Mouse (Mus musculus) MEL (cell line): Measurements from ENCODE around the gene Dhx30. TPM values are rescaled to one million over a fixed set of nuclear protein-coding genes. Genes with fewer than 3 reads are reported as not detected.

Experiments used
- DNase-seq: peaks from one replicate; pipeline ENCODE4 v3.0.0; 2011; ENCODE audit warnings: low read depth, low spot score
- H3K27ac ChIP-seq: 2 replicates; pipeline ENCODE4 v1.5.1; 2012; ENCODE audit warnings: low read depth, mild to moderate bottlenecking, control low read depth, low read length, moderate library complexity; ENCODE audit not compliant: control insufficient read depth
- H3K27me3 ChIP-seq, 2 experiments: fragments of 150-350 bp in 1 of 2; sonication (generic) in 1 of 2; 2 replicates each; pipeline ENCODE4 v1.6.1; 2012; ENCODE audit warnings: low read length in 2 of 2, mild to moderate bottlenecking in 2 of 2, improper control_type of control experiment in 1 of 2, moderate library complexity in 1 of 2; ENCODE audit not compliant: insufficient read depth in 2 of 2, control insufficient read depth in 1 of 2
- H3K36me3 ChIP-seq, 2 experiments: 2 replicates each; pipeline ENCODE4 v1.6.1; 2012 to 2014; ENCODE audit warnings: low read length in 2 of 2, improper control_type of control experiment in 1 of 2, inconsistent platforms in 1 of 2, mild to moderate bottlenecking in 1 of 2; ENCODE audit not compliant: insufficient read depth in 2 of 2, control insufficient read depth in 1 of 2
- H3K4me1 ChIP-seq, 2 experiments: fragments of 150-350 bp in 1 of 2; sonication (generic) in 1 of 2; 2 replicates each; pipeline ENCODE4 v1.6.1; 2012; ENCODE audit warnings: low read length in 2 of 2, improper control_type of control experiment in 1 of 2, mild to moderate bottlenecking in 1 of 2; ENCODE audit not compliant: insufficient read depth in 2 of 2, control insufficient read depth in 1 of 2
- H3K4me3 ChIP-seq, 2 experiments: fragments of 150-350 bp in 1 of 2; sonication (generic) in 1 of 2; 2 replicates each; pipeline ENCODE4 v1.5.1; 2012; ENCODE audit warnings: low read depth in 2 of 2, low read length in 2 of 2, mild to moderate bottlenecking in 2 of 2, moderate library complexity in 2 of 2, control low read depth in 1 of 2, improper control_type of control experiment in 1 of 2; ENCODE audit not compliant: control insufficient read depth in 1 of 2, insufficient read depth in 1 of 2
- H3K79me2 ChIP-seq: 2 replicates; pipeline ENCODE4 v1.6.1; 2012; ENCODE audit warnings: mild to moderate bottlenecking, low read length, moderate library complexity; ENCODE audit not compliant: control insufficient read depth, poor library complexity, insufficient read depth
- H3K9ac ChIP-seq: 2 replicates; pipeline ENCODE4 v1.6.1; 2012; ENCODE audit warnings: low read depth, mild to moderate bottlenecking, control low read depth, low read length, moderate library complexity; ENCODE audit not compliant: control insufficient read depth, poor library complexity, severe bottlenecking
- H3K9me3 ChIP-seq: fragments of 150-350 bp; sonication (generic); replicated peaks from 2 replicates; pipeline ENCODE4 v1.6.1; 2012; ENCODE audit warnings: mild to moderate bottlenecking, low read length, improper control_type of control experiment, moderate library complexity; ENCODE audit not compliant: insufficient read depth
- CHD1 ChIP-seq: IDR thresholded peaks from 2 replicates; pipeline ENCODE4 v1.6.1; 2012; ENCODE audit warnings: low read depth, mild to moderate bottlenecking, inconsistent platforms, low read length, improper control_type of control experiment
- CHD2 ChIP-seq: IDR thresholded peaks from 2 replicates; pipeline ENCODE4 v1.6.1; 2011; ENCODE audit warnings: low read length, improper control_type of control experiment
- ETS1 ChIP-seq: IDR thresholded peaks from 2 replicates; pipeline ENCODE4 v1.6.1; 2012; ENCODE audit warnings: low read depth, mild to moderate bottlenecking, inconsistent platforms, low read length, improper control_type of control experiment, moderate library complexity
- GABPA ChIP-seq: IDR thresholded peaks from 2 replicates; pipeline ENCODE4 v1.6.1; 2012; ENCODE audit warnings: low read depth, mild to moderate bottlenecking, inconsistent platforms, low read length, improper control_type of control experiment, moderate library complexity
- HCFC1 ChIP-seq: IDR thresholded peaks from 2 replicates; pipeline ENCODE4 v1.6.1; 2012; ENCODE audit warnings: low read depth, mild to moderate bottlenecking, inconsistent platforms, low read length, improper control_type of control experiment, moderate library complexity
- KAT2A ChIP-seq: conservative IDR thresholded peaks from 2 replicates; pipeline ENCODE4 v1.6.1; 2012; ENCODE audit warnings: low read depth, low read length, improper control_type of control experiment, inconsistent platforms
- MAZ ChIP-seq: IDR thresholded peaks from 2 replicates; pipeline ENCODE4 v1.6.1; 2012; ENCODE audit warnings: low read depth, mild to moderate bottlenecking, inconsistent platforms, low read length, improper control_type of control experiment
- MEF2A ChIP-seq: IDR thresholded peaks from 2 replicates; pipeline ENCODE4 v1.6.1; 2014; ENCODE audit warnings: low read depth, mild to moderate bottlenecking, inconsistent platforms, low read length, improper control_type of control experiment; ENCODE audit not compliant: poor library complexity, insufficient replicate concordance, severe bottlenecking; ENCODE audit errors: extremely low read depth
- MYB ChIP-seq: IDR thresholded peaks from 2 replicates; pipeline ENCODE4 v1.6.1; 2011; ENCODE audit warnings: mild to moderate bottlenecking, low read depth, low read length, improper control_type of control experiment
- MYC ChIP-seq: IDR thresholded peaks from 2 replicates; pipeline ENCODE4 v1.6.1; 2011; ENCODE audit warnings: low read depth, mild to moderate bottlenecking, low read length, improper control_type of control experiment, moderate library complexity
- NRF1 ChIP-seq: IDR thresholded peaks from 2 replicates; pipeline ENCODE4 v1.6.1; 2014; ENCODE audit warnings: low read depth, mild to moderate bottlenecking, inconsistent platforms, low read length, improper control_type of control experiment, moderate library complexity; ENCODE audit not compliant: poor library complexity, insufficient read depth, severe bottlenecking
- RAD21 ChIP-seq: IDR thresholded peaks from 2 replicates; pipeline ENCODE4 v1.6.1; 2011; ENCODE audit warnings: mild to moderate bottlenecking, low read depth, low read length, improper control_type of control experiment
- RCOR1 ChIP-seq: IDR thresholded peaks from 2 replicates; pipeline ENCODE4 v1.6.1; 2012; ENCODE audit warnings: low read depth, mild to moderate bottlenecking, inconsistent platforms, low read length, improper control_type of control experiment
- SIN3A ChIP-seq: IDR thresholded peaks from 2 replicates; pipeline ENCODE4 v1.6.1; 2012; ENCODE audit warnings: low read length, improper control_type of control experiment, inconsistent platforms
- SMC3 ChIP-seq: IDR thresholded peaks from 2 replicates; pipeline ENCODE4 v1.6.1; 2011; ENCODE audit warnings: low read depth, low read length, improper control_type of control experiment
- TBP ChIP-seq: IDR thresholded peaks from 2 replicates; pipeline ENCODE4 v1.8.0; 2011; ENCODE audit warnings: low read depth, low read length, improper control_type of control experiment
- TCF12 ChIP-seq: IDR thresholded peaks from 2 replicates; pipeline ENCODE4 v1.6.1; 2014; ENCODE audit warnings: low read depth, mild to moderate bottlenecking, inconsistent platforms, low read length, improper control_type of control experiment, moderate library complexity
- UBTF ChIP-seq: IDR thresholded peaks from 2 replicates; pipeline ENCODE4 v1.6.1; 2012; ENCODE audit warnings: low read depth, mild to moderate bottlenecking, inconsistent platforms, low read length, improper control_type of control experiment, moderate library complexity, borderline replicate concordance; ENCODE audit not compliant: insufficient read depth
- USF1 ChIP-seq: IDR thresholded peaks from 2 replicates; pipeline ENCODE4 v1.6.1; 2014; ENCODE audit warnings: low read depth, mild to moderate bottlenecking, inconsistent platforms, low read length, improper control_type of control experiment, moderate library complexity
- USF2 ChIP-seq, 2 experiments: IDR thresholded peaks; 2 replicates each; pipeline ENCODE4 v1.6.1; 2011 to 2012; ENCODE audit warnings: improper control_type of control experiment in 2 of 2, low read length in 2 of 2, borderline replicate concordance in 1 of 2, inconsistent platforms in 1 of 2, low read depth in 1 of 2, mild to moderate bottlenecking in 1 of 2; ENCODE audit not compliant: insufficient read depth in 1 of 2
- polyA plus RNA-seq, 2 experiments: library from polyadenylated mRNA; stranded (reverse) in 1 of 2; unstranded in 1 of 2; fragments of >175 nt in 1 of 2; fragments of >200 nt in 1 of 2; gene quantifications; 2 replicates each; pipeline versions ENCODE4 v1.2.1 to v1.2.4; 2012; ENCODE audit warnings: low replicate concordance in 2 of 2, low read depth in 1 of 2; ENCODE audit not compliant: insufficient read length in 2 of 2, insufficient read depth in 1 of 2, missing spikeins in 1 of 2
- total RNA-seq: library from RNA; depleted of rRNA; stranded (reverse); fragments of 300-350 nt; gene quantifications from 2 replicates; pipeline ENCODE4 v1.2.3, GENCODE M21; 2012

The Dhx30 gene
- total and polyA plus RNA-seq, 3 experiments = 113 to 126 TPM; not detected in 1

DNA sequence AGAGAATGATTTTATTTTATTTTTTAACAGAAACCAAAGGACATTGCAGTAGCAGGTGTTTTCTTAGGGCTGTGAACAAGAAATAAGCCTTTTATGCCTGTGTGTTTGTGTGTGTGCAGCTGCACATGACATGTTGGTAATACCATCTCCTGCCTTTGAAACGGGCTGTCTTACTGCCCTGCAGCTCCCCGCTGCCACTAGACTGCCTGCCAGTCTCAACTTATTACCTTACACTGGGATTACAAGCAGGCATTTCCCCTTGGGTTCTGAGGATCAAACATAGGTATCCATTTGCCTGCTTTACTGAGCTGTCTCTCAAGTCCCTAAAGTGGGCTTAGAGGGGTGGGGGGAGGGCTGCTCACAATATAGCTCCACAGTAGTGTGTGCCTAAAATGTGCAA, 56.9 kb downstream of the Dhx30 start:
- H3K9me3 ChIP-seq = no peaks in the 10 kb centered on the region
- no peak overlapping the region for H3K27ac ChIP-seq
- no peaks in the 10 kb centered on the region for H3K27me3 ChIP-seq
- DNase-seq = no peak
- H3K4me1 ChIP-seq = no peaks in the 10 kb centered on the region
- no peaks in the 10 kb centered on the region for H3K79me2 ChIP-seq
- no peak overlapping the region for H3K9ac ChIP-seq
- TF ChIP-seq USF2 (IDR thresholded peaks at IDR 0.05; ENCODE audit: borderline replicate concordance in 1 of 2, insufficient read depth in 1 of 2, low read depth in 1 of 2, low read length in 2 of 2) = no peak
- no peak for TF ChIP-seq MYB
- TF ChIP-seq RAD21 = no peak
- no peak for TF ChIP-seq NRF1
- no peak for TF ChIP-seq HCFC1
- TF ChIP-seq TCF12 = no peak
- TF ChIP-seq TBP = no peak
- TF ChIP-seq KAT2A = no peak
- TF ChIP-seq SMC3 = no peak
- TF ChIP-seq UBTF = no peak
- TF ChIP-seq SIN3A = no peak
- no peak for TF ChIP-seq GABPA
- TF ChIP-seq CHD1 = no peak
- no peak for TF ChIP-seq RCOR1
- no peak for TF ChIP-seq MEF2A
- TF ChIP-seq MYC = no peak
- no peak for TF ChIP-seq USF1
- H3K36me3 ChIP-seq = no peaks in the 10 kb centered on the region
- H3K4me3 ChIP-seq = no peak overlapping the region

DNA sequence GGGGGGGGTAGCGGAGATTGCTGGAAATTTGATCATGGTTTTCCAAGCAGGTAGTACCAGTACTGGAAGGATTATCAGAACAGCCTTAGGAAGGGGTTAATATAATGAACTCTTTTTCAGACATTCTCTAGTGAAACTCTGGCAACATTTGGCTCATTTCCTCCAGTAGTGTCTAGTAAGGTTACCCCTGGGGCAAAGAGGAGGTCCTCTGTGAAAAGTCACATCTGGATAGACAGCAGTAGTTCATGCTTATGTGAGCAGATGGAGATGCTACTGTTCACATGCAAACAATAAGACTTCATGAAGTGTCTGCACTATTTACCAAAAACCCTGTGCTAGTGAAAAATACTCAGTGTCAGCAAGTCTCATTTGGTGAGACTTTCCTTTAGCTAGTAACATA, 60.4 kb downstream of the Dhx30 start:
- Histone ChIP-seq H3K9ac (no peak overlapping the region), H3K9me3 (no peaks in the 10 kb centered on the region), H3K27ac (no peak overlapping the region), H3K27me3 (no peaks in the 10 kb centered on the region), H3K4me3 (no peak overlapping the region), H3K79me2 (no peaks in the 10 kb centered on the region), H3K4me1 (no peaks in the 10 kb centered on the region), H3K36me3 (peaks cover 0 to 3% of the 10 kb centered on the region in 2 experiments; a peak in 2 of 4 replicates)
- DNase-seq = no peak
- TF ChIP-seq CHD2 = no peak
- TF ChIP-seq TCF12 = no peak
- no peak for TF ChIP-seq ETS1
- no peak for TF ChIP-seq SIN3A
- TF ChIP-seq MAZ = no peak
- no peak for TF ChIP-seq MEF2A
